Mouse (Mus musculus) neural tube, embryonic 15.5 days (tissue): ENCODE measurements around the gene Mtx3. TPM values are rescaled to one million over a fixed set of nuclear protein-coding genes. Genes with fewer than 3 reads are reported as not detected.

ENCODE experiments used
- ATAC-seq: fragments of 200-750 bp; cut with Nextera tagmentation; 2 replicates; pipeline ENCODE4 v1.8.0; 2017; ENCODE audit warnings: mild to moderate bottlenecking, moderate TSS enrichment, moderate library complexity; ENCODE audit not compliant: low FRiP score
- H3K27ac ChIP-seq: fragments of 300-500 bp; sonication (generic); replicated peaks from 2 replicates; pipeline ENCODE4 v1.5.1; 2015; ENCODE audit warnings: mild to moderate bottlenecking, inconsistent platforms
- H3K27me3 ChIP-seq: fragments of 300-500 bp; sonication (generic); replicated peaks from 2 replicates; pipeline ENCODE4 v1.6.1; 2015; ENCODE audit warnings: inconsistent platforms
- H3K36me3 ChIP-seq: fragments of 300-500 bp; sonication (generic); 2 replicates; pipeline ENCODE4 v1.6.1; 2015; ENCODE audit warnings: inconsistent platforms
- H3K4me1 ChIP-seq: fragments of 300-500 bp; sonication (generic); 2 replicates; pipeline ENCODE4 v1.6.1; 2015; ENCODE audit warnings: inconsistent platforms
- H3K4me2 ChIP-seq: fragments of 300-500 bp; sonication (generic); 2 replicates; pipeline ENCODE4 v1.6.1; 2015; ENCODE audit warnings: inconsistent platforms, mild to moderate bottlenecking, moderate library complexity
- H3K4me3 ChIP-seq: fragments of 300-500 bp; sonication (generic); replicated peaks from 2 replicates; pipeline ENCODE4 v1.5.1; 2015; ENCODE audit warnings: mild to moderate bottlenecking, inconsistent platforms
- H3K9ac ChIP-seq: fragments of 300-500 bp; sonication (generic); replicated peaks from 2 replicates; pipeline ENCODE4 v1.6.1; 2015; ENCODE audit warnings: mild to moderate bottlenecking, inconsistent platforms
- H3K9me3 ChIP-seq: fragments of 300-500 bp; sonication (generic); replicated peaks from 2 replicates; pipeline ENCODE4 v1.6.1; 2016; ENCODE audit warnings: inconsistent platforms
- WGBS: fragments of 180-500 bp; shearing (Covaris S2); methylation state at CpG from one replicate; pipeline ENCODE4 v1.1.7; 2015; ENCODE audit warnings: mixed read lengths; 5-methylcytosine and 5-hydroxymethylcytosine counted together
- polyA plus RNA-seq: library from polyadenylated mRNA; unstranded; fragments of >200 nt; fragmentation: Nextera tagmentation; extraction: Ambion mirVana; gene quantifications from 2 replicates; pipeline ENCODE4 v1.2.1, GENCODE M21; 2015

The Mtx3 gene
- polyA plus RNA-seq, 1 experiment from 2014 or later, result 4.0 TPM

DNA sequence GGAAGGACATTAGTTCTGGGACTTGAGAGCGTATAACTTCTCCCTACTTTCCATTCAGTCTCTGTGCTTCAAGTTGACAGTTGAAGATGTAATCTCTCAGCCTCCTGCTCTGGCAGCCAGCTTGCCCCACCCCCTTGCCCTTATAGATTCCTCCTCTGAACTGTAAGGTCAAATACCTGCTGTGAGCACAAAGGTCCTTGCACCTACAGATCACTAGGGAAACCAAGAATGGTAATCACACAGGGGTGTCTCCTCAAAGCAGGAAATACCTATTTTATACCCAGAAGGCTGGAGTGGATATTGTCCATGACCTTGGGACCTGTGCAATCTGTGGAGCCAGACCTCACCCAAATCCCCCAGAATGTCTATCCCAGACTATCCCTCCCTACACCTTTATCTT, 40.4 kb downstream of the Mtx3 start:
- WGBS, result 82% methylated on average over 1 of the region's 1 CpGs

DNA sequence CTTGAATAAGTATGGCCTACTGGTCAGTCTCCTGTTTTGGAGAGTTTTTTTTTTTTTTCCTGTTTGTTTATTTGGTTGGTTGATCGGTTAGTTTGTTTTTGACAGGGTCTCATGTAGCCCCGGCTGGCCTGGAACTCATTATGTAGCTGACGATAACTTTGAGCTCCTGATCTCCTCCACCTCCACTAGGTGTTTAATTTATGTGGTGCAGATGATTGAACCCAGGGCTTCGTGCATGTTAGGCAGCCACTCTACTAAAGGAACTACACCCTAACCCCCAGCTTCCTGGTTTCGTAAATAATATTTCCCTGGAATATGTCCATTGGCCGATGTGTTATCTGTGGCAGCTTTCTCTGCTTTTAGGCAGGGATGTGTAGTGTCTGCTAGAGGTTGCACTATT, 54.5 kb downstream of the Mtx3 start:
- Histone ChIP-seq H3K27me3 (no peaks in the 10 kb centered on the region), H3K4me1 (no peaks in the 10 kb centered on the region), H3K9ac (no peak overlapping the region), H3K36me3 (no peaks in the 10 kb centered on the region), H3K27ac (no peak overlapping the region), H3K9me3 (no peaks in the 10 kb centered on the region), H3K4me3 (no peak overlapping the region), H3K4me2 (no peak overlapping the region)
- WGBS, result 87% methylated on average over 6 of the region's 6 CpGs
- no peak for ATAC-seq

More for the DNA sequence above, 40.4 kb downstream of the Mtx3 start:
- Histone ChIP-seq H3K27ac (no peak overlapping the region), H3K9me3 (no peaks in the 10 kb centered on the region), H3K4me2 (no peak overlapping the region), H3K27me3 (no peaks in the 10 kb centered on the region), H3K9ac (no peak overlapping the region), H3K4me1 (no peaks in the 10 kb centered on the region), H3K4me3 (no peak overlapping the region), H3K36me3 (no peaks in the 10 kb centered on the region)
- ATAC-seq, result no peak

DNA sequence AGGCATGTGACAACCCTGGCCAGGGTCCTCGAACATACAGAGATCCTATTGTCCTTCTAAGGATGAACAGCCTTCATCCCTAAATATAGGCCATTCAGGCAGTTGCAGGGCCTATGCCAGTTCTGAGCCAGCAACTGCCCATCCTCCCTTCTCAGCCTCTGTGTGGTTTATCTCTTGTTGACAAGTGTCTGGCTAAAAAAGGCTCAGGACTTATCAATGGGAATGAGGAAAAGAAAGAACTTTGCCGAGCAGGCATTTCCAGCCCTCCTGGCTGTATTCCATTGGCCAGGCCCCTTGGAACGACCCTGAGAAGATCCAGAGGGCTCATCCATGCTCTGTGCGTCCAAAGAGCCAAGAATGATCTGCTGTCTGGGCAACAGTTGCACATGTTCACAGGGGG, 58.7 kb downstream of the Mtx3 start:
- Histone ChIP-seq H3K4me2 (no peak overlapping the region), H3K36me3 (no peaks in the 10 kb centered on the region), H3K9ac (no peak overlapping the region), H3K27me3 (no peaks in the 10 kb centered on the region), H3K27ac (no peak overlapping the region), H3K9me3 (no peaks in the 10 kb centered on the region), H3K4me1 (no peaks in the 10 kb centered on the region), H3K4me3 (no peak overlapping the region)
- ATAC-seq, result no peak
- WGBS, result 68% methylated on average over 4 of the region's 4 CpGs

DNA sequence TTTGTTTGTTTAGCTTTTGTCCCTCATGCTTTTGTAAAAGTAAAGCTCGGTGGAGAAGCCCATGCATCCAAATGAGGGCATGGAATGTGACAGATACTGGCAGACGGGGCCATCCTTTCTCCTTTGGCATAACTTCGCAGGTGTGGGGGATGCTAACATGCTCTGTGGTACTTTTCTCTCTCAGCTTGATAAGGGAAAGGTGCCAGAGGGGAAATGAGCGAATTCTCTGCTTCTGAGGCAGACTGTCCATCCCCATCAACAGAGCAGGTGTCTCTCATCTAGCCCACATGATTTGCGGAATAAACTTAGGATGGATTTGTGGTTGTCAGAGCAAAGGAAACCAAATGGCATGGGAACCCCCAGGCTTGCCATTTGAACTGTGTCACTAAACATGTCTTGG, 61.4 kb downstream of the Mtx3 start:
- Histone ChIP-seq H3K4me2 (no peak overlapping the region), H3K4me3 (no peak overlapping the region), H3K9ac (no peak overlapping the region), H3K36me3 (no peaks in the 10 kb centered on the region), H3K27me3 (no peaks in the 10 kb centered on the region), H3K4me1 (no peaks in the 10 kb centered on the region), H3K9me3 (no peaks in the 10 kb centered on the region), H3K27ac (no peak overlapping the region)
- ATAC-seq, result no peak
- 84% methylated on average over 5 of the region's 5 CpGs for WGBS

- Histone ChIP-seq H3K9ac (no peak overlapping the region), H3K4me3 (no peak overlapping the region), H3K36me3 (no peaks in the 10 kb centered on the region), H3K27me3 (no peaks in the 10 kb centered on the region), H3K4me1 (no peaks in the 10 kb centered on the region), H3K4me2 (no peak overlapping the region), H3K9me3 (no peaks in the 10 kb centered on the region), H3K27ac (no peak overlapping the region)
- 47% methylated on average over 5 of the region's 5 CpGs for WGBS
- ATAC-seq, result no peak
Observed at GRCm38 (mm10) chr13:92907366-92907765, 62.8 kb downstream of the Mtx3 start.

Other genes with a start within 250 kb of the Mtx3 start
- 16.1 and 16.6 TPM in 2 replicates for gene Serinc5, start 233.7 kb upstream of the Mtx3 start, polyA plus RNA-seq
- gene Thbs4, start 49.9 kb upstream of the Mtx3 start, polyA plus RNA-seq, result 2.6 and 3.4 TPM in 2 replicates